Mouse (Mus musculus) stomach, embryonic 14.5 days (tissue): ENCODE data around the gene Mcm2. TPM values are rescaled to one million over a fixed set of nuclear protein-coding genes. Genes with fewer than 3 reads are reported as not detected.

Source experiments
- ATAC-seq: fragments of 200-750 bp; cut with Nextera tagmentation; 2 replicates; pipeline ENCODE4 v1.8.0; 2017; ENCODE audit warnings: low read depth, moderate TSS enrichment; ENCODE audit not compliant: insufficient number of reproducible peaks, insufficient read depth, low FRiP score
- H3K27ac ChIP-seq: fragments of 300-500 bp; sonication (generic); 2 replicates; pipeline ENCODE4 v1.5.1; 2014; ENCODE audit warnings: mild to moderate bottlenecking, low read length, moderate library complexity, mixed read lengths
- H3K27me3 ChIP-seq: fragments of 300-500 bp; sonication (generic); 2 replicates; pipeline ENCODE4 v1.6.1; 2014; ENCODE audit warnings: low read length, control low read depth, mixed read lengths; ENCODE audit not compliant: control insufficient read depth, insufficient read depth
- H3K36me3 ChIP-seq: fragments of 300-500 bp; sonication (generic); 2 replicates; pipeline ENCODE4 v1.6.1; 2014; ENCODE audit warnings: mild to moderate bottlenecking, control low read depth, low read length, moderate library complexity, mixed read lengths; ENCODE audit not compliant: control insufficient read depth, insufficient read depth
- H3K4me1 ChIP-seq: fragments of 300-500 bp; sonication (generic); 2 replicates; pipeline ENCODE4 v1.6.1; 2014; ENCODE audit warnings: low read length, control low read depth, mixed read lengths; ENCODE audit not compliant: control insufficient read depth, insufficient read depth
- H3K4me2 ChIP-seq: fragments of 300-500 bp; sonication (generic); replicated peaks from 2 replicates; pipeline ENCODE4 v1.6.1; 2014; ENCODE audit warnings: low read depth, low read length, control low read depth
- H3K4me3 ChIP-seq: fragments of 300-500 bp; sonication (generic); 2 replicates; pipeline ENCODE4 v1.5.1; 2014; ENCODE audit warnings: low read depth, low read length, control low read depth
- H3K9ac ChIP-seq: fragments of 300-500 bp; sonication (generic); replicated peaks from 2 replicates; pipeline ENCODE4 v1.6.1; 2014; ENCODE audit warnings: low read depth, mild to moderate bottlenecking, control low read depth, low read length, moderate library complexity, mixed read lengths
- H3K9me3 ChIP-seq: fragments of 300-500 bp; sonication (generic); 2 replicates; pipeline ENCODE4 v1.6.1; 2016; ENCODE audit warnings: low read depth, low read length, control low read depth; ENCODE audit not compliant: control insufficient read depth
- WGBS: fragments of 180-500 bp; shearing (Covaris S2); extraction: QIAGEN DNeasy Blood & Tissue Kit; methylation state at CpG from one replicate; pipeline ENCODE4 v1.1.7; 2014; 5-methylcytosine and 5-hydroxymethylcytosine counted together
- polyA plus RNA-seq: library from polyadenylated mRNA; unstranded; fragments of >200 nt; fragmentation: Nextera tagmentation; extraction: Ambion mirVana; gene quantifications from 2 replicates; pipeline ENCODE4 v1.2.1, GENCODE M21; 2014

The Mcm2 gene
- polyA plus RNA-seq = 112 and 114 TPM in 2 replicates

GRCm38 (mm10) chr6:88898534-88899048 lies at the start of gene Mcm2:
Gene Mcm2 (minus strand): TSS chr6:88898780.
- Histone ChIP-seq H3K4me1 (peaks cover 21% of the 10 kb centered on the region; the same call in 1 of the 2 replicates), H3K4me2 (peak within 1 kb of the TSS; percentile 67), H3K27me3 (no peaks in the 10 kb centered on the region), H3K36me3 (peaks cover 23% of the 10 kb centered on the region; the same call in 1 of the 2 replicates), H3K9me3 (no peaks in the 10 kb centered on the region), H3K4me3 (peak within 1 kb of the TSS; percentile 79), H3K9ac (peak within 1 kb of the TSS; percentile 90), H3K27ac (peak within 1 kb of the TSS; percentile 81)
- ATAC-seq = peak; percentile 83
- WGBS = under 1% methylated on average over 33 of the region's 33 CpGs

GRCm38 (mm10) chr6:88947771-88948170 lies 49.2 kb upstream of the Mcm2 start:
- H3K9me3 ChIP-seq = no peaks in the 10 kb centered on the region
- H3K36me3 ChIP-seq = no peaks in the 10 kb centered on the region
- no peak overlapping the region for H3K4me2 ChIP-seq
- no peak overlapping the region for H3K27ac ChIP-seq
- no peak overlapping the region for H3K9ac ChIP-seq
- no peak for ATAC-seq
- no peak overlapping the region for H3K4me3 ChIP-seq
- no peaks in the 10 kb centered on the region for H3K27me3 ChIP-seq
- no peaks in the 10 kb centered on the region for H3K4me1 ChIP-seq

- H3K4me2 ChIP-seq = no peak overlapping the region
- no peaks in the 10 kb centered on the region for H3K9me3 ChIP-seq
- no peak overlapping the region for H3K4me3 ChIP-seq
- ATAC-seq = no peak
- no peak overlapping the region for H3K9ac ChIP-seq
- no peaks in the 10 kb centered on the region for H3K27me3 ChIP-seq
- no peaks in the 10 kb centered on the region for H3K4me1 ChIP-seq
- no peak overlapping the region for H3K27ac ChIP-seq
- H3K36me3 ChIP-seq = no peaks in the 10 kb centered on the region
- 76% methylated on average over 6 of the region's 6 CpGs for WGBS
Measured at GRCm38 (mm10) chr6:88946442-88946841, 47.9 kb upstream of the Mcm2 start.

GRCm38 (mm10) chr6:88943666-88944065 lies 45.1 kb upstream of the Mcm2 start:
- Histone ChIP-seq H3K4me2 (no peak overlapping the region), H3K9ac (no peak overlapping the region), H3K27ac (no peak overlapping the region), H3K9me3 (no peaks in the 10 kb centered on the region), H3K27me3 (no peaks in the 10 kb centered on the region), H3K36me3 (no peaks in the 10 kb centered on the region), H3K4me3 (no peak overlapping the region), H3K4me1 (no peaks in the 10 kb centered on the region)
- 78% methylated on average over 6 of the region's 6 CpGs for WGBS
- ATAC-seq = no peak

GRCm38 (mm10) chr6:88942595-88942994 lies 44.0 kb upstream of the Mcm2 start:
- no peak for ATAC-seq
- no peaks in the 10 kb centered on the region for H3K4me1 ChIP-seq
- H3K4me2 ChIP-seq = no peak overlapping the region
- H3K36me3 ChIP-seq = no peaks in the 10 kb centered on the region
- 68% methylated on average over 8 of the region's 8 CpGs for WGBS
- H3K4me3 ChIP-seq = no peak overlapping the region
- no peaks in the 10 kb centered on the region for H3K9me3 ChIP-seq
- no peaks in the 10 kb centered on the region for H3K27me3 ChIP-seq
- H3K27ac ChIP-seq = no peak overlapping the region
- H3K9ac ChIP-seq = no peak overlapping the region

GRCm38 (mm10) chr6:88941628-88942027 lies 43.0 kb upstream of the Mcm2 start:
- no peak overlapping the region for H3K9ac ChIP-seq
- H3K27ac ChIP-seq = no peak overlapping the region
- H3K27me3 ChIP-seq = no peaks in the 10 kb centered on the region
- no peak overlapping the region for H3K4me2 ChIP-seq
- WGBS = 70% methylated on average over 4 of the region's 4 CpGs
- H3K4me1 ChIP-seq = no peaks in the 10 kb centered on the region
- H3K9me3 ChIP-seq = no peaks in the 10 kb centered on the region
- no peak for ATAC-seq
- H3K36me3 ChIP-seq = no peaks in the 10 kb centered on the region
- H3K4me3 ChIP-seq = no peak overlapping the region

GRCm38 (mm10) chr6:88940090-88940916 lies 41.7 kb upstream of the Mcm2 start:
- H3K36me3 ChIP-seq = no peaks in the 10 kb centered on the region
- H3K4me2 ChIP-seq = no peak overlapping the region
- WGBS = 83% methylated on average over 9 of the region's 9 CpGs
- ATAC-seq = no peak
- H3K4me3 ChIP-seq = no peak overlapping the region
- H3K4me1 ChIP-seq = no peaks in the 10 kb centered on the region; the same call in 1 of the 2 replicates
- H3K27me3 ChIP-seq = no peaks in the 10 kb centered on the region
- H3K27ac ChIP-seq = no peak overlapping the region
- H3K9me3 ChIP-seq = no peaks in the 10 kb centered on the region
- no peak overlapping the region for H3K9ac ChIP-seq

- Histone ChIP-seq H3K4me3 (no peak overlapping the region), H3K9ac (no peak overlapping the region), H3K4me2 (no peak overlapping the region), H3K27ac (no peak overlapping the region), H3K4me1 (peaks cover 5% of the 10 kb centered on the region; the same call in 1 of the 2 replicates), H3K36me3 (no peaks in the 10 kb centered on the region), H3K27me3 (no peaks in the 10 kb centered on the region), H3K9me3 (no peaks in the 10 kb centered on the region)
- WGBS = 59% methylated on average over 12 of the region's 12 CpGs
- ATAC-seq = no peak
Measured at GRCm38 (mm10) chr6:88939281-88940089, 40.9 kb upstream of the Mcm2 start.
